ENCODE assay signal across 23 mouse cellular contexts in the genomic region with DNA sequence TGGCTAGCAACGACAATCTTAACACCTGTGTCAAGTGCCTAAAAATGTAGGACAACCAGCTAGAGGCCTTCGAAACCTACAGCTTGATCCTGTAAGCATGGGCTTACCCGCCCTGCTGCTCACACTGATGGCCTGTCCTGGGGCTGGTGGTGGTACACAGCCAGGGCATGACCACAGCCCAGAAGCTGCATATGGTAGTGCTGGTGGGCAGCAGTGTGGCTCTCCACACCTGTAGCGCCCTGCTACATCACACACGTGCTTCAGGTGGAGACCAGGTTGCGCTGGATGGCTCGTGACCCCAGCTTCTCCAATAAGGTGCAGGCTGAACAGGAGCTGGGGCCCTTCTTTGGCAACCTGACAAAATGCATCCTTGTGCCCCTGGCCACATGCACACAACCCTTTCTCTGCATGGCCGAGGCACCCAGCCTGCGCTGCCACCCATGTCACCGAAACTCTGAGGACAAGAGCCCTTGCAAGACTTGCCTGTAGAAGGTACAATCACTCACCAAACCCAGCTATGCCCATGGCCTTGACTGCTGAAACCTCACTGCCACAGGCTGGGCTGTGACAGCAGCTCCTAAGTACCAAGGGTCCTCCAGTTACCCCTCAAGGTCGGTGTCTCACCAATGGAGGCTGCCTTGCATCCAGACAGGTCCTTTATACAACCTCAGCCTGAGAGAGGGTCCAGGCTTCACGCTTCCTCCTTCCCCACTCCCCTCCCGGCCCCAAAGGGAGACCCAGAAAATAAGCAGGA. TPM values are rescaled to one million over a fixed set of nuclear protein-coding genes. Genes with fewer than 3 reads are reported as not detected.
DNase-seq lines count a peak whose midpoint lies in the region; ATAC-seq and TF ChIP-seq lines count a peak whose summit lies in the region.
"Had no signal": no experiment of that assay in that cellular context is flagged by ENCODE, and none has a peak within 500 bp of the region (broad histone marks: within the 10 kb centered on the region; RNA-seq: fewer than 3 reads in every experiment).

No protein-coding gene starts in this region.

- dilution Hi-C loops in CH12.LX (cut with MboI; ENCODE audit: extremely low pct_ligation_motif_present, extremely low pct_unique_long_range_greater_than_20kb, low sequenced_read_pairs): no loop called here

- no peak for TF ChIP-seq CTCF in CH12.LX (conservative IDR thresholded peaks at IDR 0.05 in 1 of 2, IDR thresholded peaks at IDR 0.05 in 1 of 2; ENCODE audit: low read depth in 2 of 2, low read length in 2 of 2)
- TF ChIP-seq CTCF in embryonic fibroblast, embryonic 13.5 days (IDR thresholded peaks at IDR 0.05; ENCODE audit: borderline replicate concordance, insufficient read depth, low read length): no peak
- no peak for TF ChIP-seq CTCF in stomach, postnatal 0 days (IDR thresholded peaks at IDR 0.05; ENCODE audit: low read depth)

- no peak for TF ChIP-seq EP300 in CH12.LX (IDR thresholded peaks at IDR 0.05; ENCODE audit: low read length)
- TF ChIP-seq EP300 in stomach, postnatal 0 days (optimal IDR thresholded peaks at IDR 0.05): no peak

- no peak for TF ChIP-seq RAD21 in CH12.LX (IDR thresholded peaks at IDR 0.05; ENCODE audit: low read depth, low read length)

- in situ Hi-C loops in CH12.LX (cut with MboI; ENCODE audit: low pct_ligation_motif_present, low pct_unique_long_range_greater_than_20kb, low sequenced_read_pairs): no loop called here

- no peak overlapping the region for H3K4me2 ChIP-seq in liver, embryonic 11.5 days
- no peak overlapping the region for H3K4me2 ChIP-seq in CH12.LX (ENCODE audit: insufficient read depth, low read depth, poor library complexity, severe bottlenecking)
- no peak overlapping the region for H3K4me2 ChIP-seq in stomach, postnatal 0 days (replicated peaks; ENCODE audit: low read depth)
- H3K4me2 ChIP-seq: embryonic facial prominence, embryonic 13.5 days; heart, embryonic 11.5 days; heart, embryonic 15.5 days; hindbrain, embryonic 13.5 days had no signal

- no peaks in the 10 kb centered on the region for H3K9me3 ChIP-seq in liver, embryonic 11.5 days (ENCODE audit: control insufficient read depth, low read length)
- no peaks in the 10 kb centered on the region for H3K9me3 ChIP-seq in CH12.LX (replicated peaks; ENCODE audit: low read length)
- no peaks in the 10 kb centered on the region for H3K9me3 ChIP-seq in stomach, postnatal 0 days (ENCODE audit: control insufficient read depth, low read length)
- H3K9me3 ChIP-seq: embryonic facial prominence, embryonic 13.5 days; forebrain, embryonic 10.5 days; heart, embryonic 15.5 days; hindbrain, embryonic 13.5 days had no signal

- WGBS in liver, embryonic 11.5 days: 82% methylated on average over 13 of the region's 13 CpGs
- WGBS in stomach, postnatal 0 days: 78% methylated on average over 13 of the region's 13 CpGs

- no peaks in the 10 kb centered on the region for H3K27me3 ChIP-seq in liver, embryonic 11.5 days (replicated peaks; ENCODE audit: control insufficient read depth, insufficient read depth, low read length)
- H3K27me3 ChIP-seq in CH12.LX (replicated peaks): no peaks in the 10 kb centered on the region
- H3K27me3 ChIP-seq in stomach, postnatal 0 days (ENCODE audit: control insufficient read depth, insufficient read depth, low read length): no peaks in the 10 kb centered on the region
- H3K27me3 ChIP-seq: embryonic facial prominence, embryonic 13.5 days; heart, embryonic 15.5 days; hindbrain, embryonic 13.5 days; Patski had no signal

- H3K4me3 ChIP-seq in liver, embryonic 11.5 days (ENCODE audit: low read depth, low read length): 0 out of 2 replicates have a peak overlapping the region, but pooled peaks have one; percentile 7
- H3K4me3 ChIP-seq in CH12.LX (replicated peaks in 1 of 3; ENCODE audit: low read depth in 2 of 3, low read length in 2 of 3, poor library complexity in 1 of 3): no peak overlapping the region
- no peak overlapping the region for H3K4me3 ChIP-seq in embryonic fibroblast, embryonic 13.5 days (ENCODE audit: insufficient read depth, low read length)
- H3K4me3 ChIP-seq in stomach, postnatal 0 days (ENCODE audit: low read depth, low read length): no peak overlapping the region
- H3K4me3 ChIP-seq: embryonic facial prominence, embryonic 13.5 days; erythroblast, embryonic 14.5 days; forebrain, embryonic 10.5 days; heart, embryonic 15.5 days; hindbrain, embryonic 13.5 days had no signal

- no peak for ATAC-seq in liver, embryonic 11.5 days (replicated peaks; ENCODE audit: low FRiP score)
- ATAC-seq in stomach, postnatal 0 days (ENCODE audit: low FRiP score, low TSS enrichment): no peak
- ATAC-seq: activated CD4-positive, CD25-positive, alpha-beta regulatory T cell, adult 4 months; forebrain, embryonic 14.5 days; hindbrain, postnatal 0 days; Patski had no signal

- H3K36me3 ChIP-seq in liver, embryonic 11.5 days (ENCODE audit: control insufficient read depth, insufficient read depth, low read length): peaks cover 72% of the 10 kb centered on the region
- H3K36me3 ChIP-seq in CH12.LX (replicated peaks in 1 of 2; ENCODE audit: control insufficient read depth in 1 of 2, insufficient read depth in 1 of 2, low read length in 1 of 2): peaks cover 74 to 85% of the 10 kb centered on the region in 2 experiments
- peaks cover 48% of the 10 kb centered on the region for H3K36me3 ChIP-seq in stomach, postnatal 0 days (ENCODE audit: control insufficient read depth, insufficient read depth, low read length)

- TF ChIP-seq POLR2A in CH12.LX (IDR thresholded peaks at IDR 0.05; ENCODE audit: low read depth, low read length): no peak; the same call in 1 of the 2 replicates
- peak; percentile 26; the same call in 1 of the 2 replicates for TF ChIP-seq POLR2A in embryonic fibroblast, embryonic 13.5 days (IDR thresholded peaks at IDR 0.05; ENCODE audit: low read depth, low read length)

- H3K4me1 ChIP-seq in liver, embryonic 11.5 days (replicated peaks; ENCODE audit: control insufficient read depth, insufficient read depth, low read length): peaks cover 27% of the 10 kb centered on the region
- peaks cover 17 to 54% of the 10 kb centered on the region in 2 experiments for H3K4me1 ChIP-seq in CH12.LX (ENCODE audit: control insufficient read depth in 1 of 2, insufficient read depth in 2 of 2)
- peaks cover 14% of the 10 kb centered on the region for H3K4me1 ChIP-seq in embryonic fibroblast, embryonic 13.5 days (ENCODE audit: control insufficient read depth, insufficient read depth, low read length)
- H3K4me1 ChIP-seq in stomach, postnatal 0 days (replicated peaks; ENCODE audit: control insufficient read depth, insufficient read depth): peaks cover 4% of the 10 kb centered on the region; the same call in 1 of the 2 replicates

- 0 out of 2 replicates have a peak overlapping the region, but pooled peaks have one; percentile 38 for H3K27ac ChIP-seq in liver, embryonic 11.5 days (ENCODE audit: low read depth, low read length)
- H3K27ac ChIP-seq in CH12.LX (ENCODE audit: insufficient read depth, low read depth): no peak overlapping the region
- no peak overlapping the region for H3K27ac ChIP-seq in embryonic fibroblast, embryonic 13.5 days (ENCODE audit: insufficient read depth, low read length)
- no peak overlapping the region for H3K27ac ChIP-seq in stomach, postnatal 0 days (replicated peaks)
- H3K27ac ChIP-seq: embryonic facial prominence, embryonic 13.5 days; forebrain, embryonic 10.5 days; heart, embryonic 15.5 days; hindbrain, embryonic 13.5 days; hindbrain, postnatal 0 days had no signal

- H3K79me2 ChIP-seq in CH12.LX (replicated peaks; ENCODE audit: control insufficient read depth, extremely low read depth, insufficient read depth, poor library complexity, severe bottlenecking): peaks cover 47% of the 10 kb centered on the region

- no peak overlapping the region for H3K9ac ChIP-seq in liver, embryonic 11.5 days (ENCODE audit: low read depth, low read length)
- no peak overlapping the region for H3K9ac ChIP-seq in CH12.LX (ENCODE audit: insufficient read depth, low read depth)
- no peak overlapping the region for H3K9ac ChIP-seq in stomach, postnatal 0 days (ENCODE audit: low read length)
- H3K9ac ChIP-seq: embryonic facial prominence, embryonic 13.5 days; heart, embryonic 15.5 days; hindbrain, embryonic 13.5 days had no signal

- DNase-seq in liver, embryonic 11.5 days (ENCODE audit: low spot score): no peak
- DNase-seq in liver (no peak), CH12.LX (ENCODE audit: extremely low read depth) (no peak)
- no peak for DNase-seq in embryo, embryonic 9.5 days (ENCODE audit: extremely low spot score)
- no peak for DNase-seq in stomach, postnatal 0 days (ENCODE audit: low spot score)
- DNase-seq: adrenal gland, adult 2 months; adrenal gland, postnatal 25 days; cerebellum, adult 18-20 months; cerebellum, postnatal 10 days; gastrocnemius, postnatal 36 days; heart, adult 18-20 months; heart, postnatal 14 days had no signal

RNA-seq across cellular contexts. Expression of a gene that starts 4.7 kb away (rescaled TPM):
- 440 and 448 TPM in 2 replicates for polyA plus RNA-seq in liver, embryonic 11.5 days (2014; fragmentation: Nextera tagmentation; extraction: Ambion mirVana)
- total RNA-seq in CH12.LX (2012; rRNA removed) (293 and 340 TPM in 2 replicates), CH12.LX (2014; rRNA removed) (205 and 211 TPM in 2 replicates)
- 387 and 392 TPM in 2 replicates for polyA plus RNA-seq in CH12.LX (2012; ENCODE audit: insufficient read length, low read depth)
- polyA plus RNA-seq in embryonic fibroblast, embryonic 13.5 days (2011; ENCODE audit: insufficient read length, low read depth, missing spikeins): 106 and 107 TPM in 2 replicates
- 215 and 221 TPM in 2 replicates for polyA plus RNA-seq in stomach, postnatal 0 days (2015; fragmentation: Nextera tagmentation; extraction: Ambion mirVana)

RNA-seq across cellular contexts. Expression of a gene that starts 5.8 kb away (rescaled TPM):
- 170 and 178 TPM in 2 replicates for polyA plus RNA-seq in liver, embryonic 11.5 days (2014; fragmentation: Nextera tagmentation; extraction: Ambion mirVana)
- total RNA-seq in CH12.LX (2012; rRNA removed) (346 and 359 TPM in 2 replicates), CH12.LX (2014; rRNA removed) (242 and 272 TPM in 2 replicates)
- polyA plus RNA-seq in CH12.LX (2012; ENCODE audit: insufficient read length, low read depth): 359 and 389 TPM in 2 replicates
- polyA plus RNA-seq in embryonic fibroblast, embryonic 13.5 days (2011; ENCODE audit: insufficient read length, low read depth, missing spikeins): 31.1 and 34.5 TPM in 2 replicates
- polyA plus RNA-seq in stomach, postnatal 0 days (2015; fragmentation: Nextera tagmentation; extraction: Ambion mirVana): 32.4 and 37.3 TPM in 2 replicates

RNA-seq across cellular contexts. Expression of a gene that starts 14.2 kb away (rescaled TPM):
- polyA plus RNA-seq in liver, embryonic 11.5 days (2014; fragmentation: Nextera tagmentation; extraction: Ambion mirVana): 9.4 TPM in 2 replicates
- total RNA-seq in CH12.LX (2012; rRNA removed) (3.4 and 11.8 TPM in 2 replicates), CH12.LX (2014; rRNA removed) (1.4 and 2.0 TPM in 2 replicates)
- 0.57 and 1.1 TPM in 2 replicates for polyA plus RNA-seq in CH12.LX (2012; ENCODE audit: insufficient read length, low read depth)
- 2.9 and 4.9 TPM in 2 replicates for polyA plus RNA-seq in embryonic fibroblast, embryonic 13.5 days (2011; ENCODE audit: insufficient read length, low read depth, missing spikeins)
- polyA plus RNA-seq in stomach, postnatal 0 days (2015; fragmentation: Nextera tagmentation; extraction: Ambion mirVana): 7.7 and 7.9 TPM in 2 replicates

RNA-seq across cellular contexts. Expression of a gene that starts 25.3 kb away (rescaled TPM):
- 7.1 and 8.8 TPM in 2 replicates for polyA plus RNA-seq in liver, embryonic 11.5 days (2014; fragmentation: Nextera tagmentation; extraction: Ambion mirVana)
- total RNA-seq in CH12.LX (2012; rRNA removed) (18.8 and 25.2 TPM in 2 replicates), CH12.LX (2014; rRNA removed) (3.3 and 3.7 TPM in 2 replicates)
- polyA plus RNA-seq in CH12.LX (2012; ENCODE audit: insufficient read length, low read depth): 11.0 and 11.2 TPM in 2 replicates
- polyA plus RNA-seq in embryonic fibroblast, embryonic 13.5 days (2011; ENCODE audit: insufficient read length, low read depth, missing spikeins): 14.7 and 25.3 TPM in 2 replicates
- 6.9 TPM in 2 replicates for polyA plus RNA-seq in stomach, postnatal 0 days (2015; fragmentation: Nextera tagmentation; extraction: Ambion mirVana)
